Mouse (Mus musculus): ENCODE data around the gene Dusp1.

DNA sequence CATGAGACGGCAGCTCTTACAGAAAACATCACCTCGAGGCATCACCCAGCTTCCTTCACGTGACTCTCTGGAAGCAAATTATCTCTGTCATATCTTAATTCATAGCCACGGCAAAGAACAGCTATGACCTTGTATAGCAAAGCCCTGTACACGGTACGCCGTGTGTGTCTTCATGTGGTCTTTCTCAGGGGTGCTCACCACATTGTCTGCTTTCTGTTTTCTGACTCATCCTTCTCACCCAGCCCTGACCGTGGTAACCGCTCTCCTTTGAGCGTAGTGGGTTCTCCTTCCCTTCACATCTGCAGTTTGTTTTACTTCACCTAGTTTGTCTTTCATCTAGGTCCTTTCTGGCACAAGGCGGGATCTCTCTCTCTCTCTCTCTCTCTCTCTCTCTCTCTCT, 10.3 kb upstream of the Dusp1 start:
- TF ChIP-seq CTCF (IDR thresholded peaks at IDR 0.05; ENCODE audit: low read depth), result no peak
- TF ChIP-seq EP300 (IDR thresholded peaks at IDR 0.05; ENCODE audit: low read depth), result no peak
